Mouse (Mus musculus) hindbrain, postnatal 0 days (tissue): ENCODE data around the gene Igsf11. TPM values are rescaled to one million over a fixed set of nuclear protein-coding genes. Genes with fewer than 3 reads are reported as not detected.

Source experiments
- ATAC-seq: fragments of 200-750 bp; cut with Nextera tagmentation; 2 replicates; pipeline ENCODE4 v1.8.0; 2017; ENCODE audit warnings: mild to moderate bottlenecking, moderate TSS enrichment, moderate library complexity
- DNase-seq: peaks from one replicate; pipeline ENCODE4 v3.0.0-alpha.2; 2015; ENCODE audit warnings: low spot score
- H3K27ac ChIP-seq: fragments of 300-500 bp; sonication (generic); 2 replicates; pipeline ENCODE4 v1.5.1; 2014; ENCODE audit warnings: mild to moderate bottlenecking
- H3K27me3 ChIP-seq: fragments of 300-500 bp; sonication (generic); 2 replicates; pipeline ENCODE4 v1.6.1; 2014; ENCODE audit warnings: low read length, mixed read lengths; ENCODE audit not compliant: insufficient read depth
- H3K36me3 ChIP-seq: fragments of 300-500 bp; sonication (generic); 2 replicates; pipeline ENCODE4 v1.6.1; 2014; ENCODE audit warnings: low read length, mixed read lengths; ENCODE audit not compliant: insufficient read depth
- H3K4me1 ChIP-seq: fragments of 300-500 bp; sonication (generic); 2 replicates; pipeline ENCODE4 v1.6.1; 2014; ENCODE audit warnings: antibody characterized with exemption, low read length, mixed read lengths; ENCODE audit not compliant: insufficient read depth
- H3K4me2 ChIP-seq: fragments of 300-500 bp; sonication (generic); 2 replicates; pipeline ENCODE4 v1.6.1; 2014; ENCODE audit warnings: low read depth, mild to moderate bottlenecking, low read length, moderate library complexity, mixed read lengths
- H3K4me3 ChIP-seq: fragments of 300-500 bp; sonication (generic); 2 replicates; pipeline ENCODE4 v1.5.1; 2014; ENCODE audit warnings: low read length
- H3K9ac ChIP-seq: fragments of 300-500 bp; sonication (generic); replicated peaks from 2 replicates; pipeline ENCODE4 v1.6.1; 2014; ENCODE audit warnings: mild to moderate bottlenecking, low read length, moderate library complexity, mixed read lengths
- H3K9me3 ChIP-seq: fragments of 300-500 bp; sonication (generic); 2 replicates; pipeline ENCODE4 v1.6.1; 2016; ENCODE audit warnings: low read length, mixed read lengths
- CTCF ChIP-seq: IDR thresholded peaks from 2 replicates; pipeline ENCODE4 v1.5.1; 2016; ENCODE audit warnings: antibody characterized with exemption, control low read depth, low read depth
- WGBS: fragments of 180-500 bp; shearing (Covaris S2); extraction: QIAGEN DNeasy Blood & Tissue Kit; methylation state at CpG from one replicate; pipeline ENCODE4 v1.1.7; 2014; 5-methylcytosine and 5-hydroxymethylcytosine counted together
- polyA plus RNA-seq: library from polyadenylated mRNA; unstranded; fragments of >200 nt; fragmentation: Nextera tagmentation; extraction: Ambion mirVana; gene quantifications from 2 replicates; pipeline ENCODE4 v1.2.1, GENCODE M21; 2015
- total RNA-seq: library from RNA; depleted of rRNA; stranded (reverse); fragments of >200 nt; gene quantifications from 2 replicates; pipeline ENCODE4 v1.2.3, GENCODE M21; 2014

Igsf11 gene
- total and polyA plus RNA-seq, 2 experiments from 2014 or later, result 4.9 to 24.5 TPM

DNA sequence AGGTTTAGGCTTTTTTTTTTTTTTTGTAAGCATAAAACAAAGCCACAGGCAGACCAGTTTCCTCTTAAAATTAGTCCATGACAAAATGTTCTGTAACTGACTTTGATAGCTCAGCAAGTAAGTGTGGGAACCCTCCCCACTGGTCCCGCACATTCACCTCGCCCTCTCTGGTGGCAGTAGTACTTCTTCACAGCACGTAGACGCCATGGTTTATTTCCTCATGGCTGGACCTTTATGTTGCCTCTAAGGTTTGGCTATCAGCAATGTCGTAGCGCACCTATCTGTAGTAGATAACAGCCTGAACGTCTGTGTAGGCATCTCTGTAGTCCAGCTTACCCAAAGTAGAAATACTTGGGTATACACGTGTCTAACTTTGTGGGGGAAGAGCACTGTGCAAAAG is 17.6 kb downstream of the Igsf11 start:
- DNase-seq, result no peak
- 89% methylated on average over 8 of the region's 8 CpGs for WGBS
- TF ChIP-seq CTCF, result no peak

DNA sequence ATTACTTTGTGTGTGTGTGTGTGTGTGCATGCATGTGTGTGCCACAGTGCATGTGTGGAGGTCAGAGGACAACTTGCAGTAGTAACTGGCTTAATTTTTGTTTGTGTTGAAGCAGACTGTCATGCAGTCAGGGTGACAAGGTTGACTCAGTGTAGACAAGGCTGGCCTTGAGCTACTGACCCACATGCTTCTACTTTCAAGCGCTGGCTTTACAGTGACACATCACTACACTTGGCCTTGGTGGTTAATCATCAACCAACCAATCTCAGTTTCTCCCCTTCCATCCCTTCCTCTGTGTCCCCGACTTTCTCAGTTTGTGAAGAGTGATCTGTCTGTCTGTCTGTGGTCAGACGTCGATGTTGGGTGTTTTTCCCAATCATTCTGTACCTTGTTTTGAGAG is 23.0 kb downstream of the Igsf11 start:
- H3K36me3 ChIP-seq, result no peaks in the 10 kb centered on the region
- TF ChIP-seq CTCF, result no peak
- H3K4me2 ChIP-seq, result no peak overlapping the region
- no peaks in the 10 kb centered on the region for H3K4me1 ChIP-seq
- no peak overlapping the region for H3K9ac ChIP-seq
- no peak for DNase-seq
- H3K27ac ChIP-seq, result no peak overlapping the region
- ATAC-seq, result no peak
- no peak overlapping the region for H3K4me3 ChIP-seq
- H3K9me3 ChIP-seq, result no peaks in the 10 kb centered on the region
- no peaks in the 10 kb centered on the region for H3K27me3 ChIP-seq
- 90% methylated on average over 4 of the region's 4 CpGs for WGBS

More for the DNA sequence above, 17.6 kb downstream of the Igsf11 start:
- Histone ChIP-seq H3K27me3 (no peaks in the 10 kb centered on the region), H3K4me1 (no peaks in the 10 kb centered on the region), H3K4me3 (no peak overlapping the region), H3K4me2 (no peak overlapping the region), H3K36me3 (no peaks in the 10 kb centered on the region), H3K9me3 (no peaks in the 10 kb centered on the region), H3K27ac (no peak overlapping the region), H3K9ac (no peak overlapping the region)
- ATAC-seq, result no peak

DNA sequence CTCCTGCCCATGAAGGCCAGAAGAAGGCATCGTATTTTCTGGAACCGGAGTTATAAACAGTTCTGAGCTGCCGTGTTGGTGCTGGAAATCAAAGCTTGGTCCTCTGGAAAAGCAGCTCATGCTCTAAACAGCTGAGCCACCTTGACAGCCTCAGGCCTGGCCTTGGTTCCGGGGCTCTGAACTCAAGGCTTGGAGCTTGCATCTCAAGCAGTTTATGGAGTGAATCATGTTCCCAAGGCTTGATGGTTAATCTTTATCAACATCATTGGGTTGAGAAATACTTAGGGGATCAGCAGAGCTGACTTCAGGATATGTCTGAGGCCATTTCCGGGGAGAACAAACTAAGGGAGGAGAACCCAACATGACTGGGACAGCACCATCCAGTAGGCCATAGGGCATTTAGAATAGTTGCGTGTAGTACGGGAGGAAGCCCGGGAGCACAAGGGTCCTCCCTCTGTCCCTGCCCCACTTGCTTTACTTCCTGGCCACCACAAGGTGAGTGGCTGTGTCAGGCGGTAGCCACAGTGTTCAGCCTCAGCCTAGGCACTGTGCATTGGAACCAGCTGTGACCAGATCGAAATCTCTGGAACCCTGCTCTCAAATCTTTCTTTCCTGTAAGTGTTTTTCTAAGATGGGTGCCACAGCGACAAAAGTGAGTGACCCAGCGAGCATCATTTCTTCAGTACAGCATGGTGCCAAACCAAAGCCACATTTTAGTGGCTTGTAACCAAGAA is 23.7 kb downstream of the Igsf11 start:
- ATAC-seq, result no peak

DNA sequence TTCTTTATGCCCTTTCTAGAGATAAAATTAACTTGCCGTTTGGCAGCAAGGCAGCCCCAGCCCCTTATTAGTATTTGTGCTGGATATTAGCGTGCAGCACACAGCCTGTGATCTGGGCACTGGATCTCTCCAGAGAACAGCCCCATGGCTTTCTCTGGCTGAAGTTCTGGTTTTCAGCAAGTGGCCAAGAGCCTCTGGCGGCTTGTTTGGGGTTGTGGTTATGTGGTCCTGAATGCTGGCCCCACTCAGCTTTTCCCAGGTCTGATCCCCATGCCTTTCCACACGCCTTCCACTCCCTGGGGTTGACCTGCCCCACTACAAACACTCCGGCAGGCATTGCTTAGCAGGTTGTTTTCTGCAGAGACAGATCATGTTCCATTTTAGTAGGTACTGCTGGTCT is 24.4 kb downstream of the Igsf11 start:
- Histone ChIP-seq H3K36me3 (no peaks in the 10 kb centered on the region), H3K27ac (no peak overlapping the region), H3K4me3 (no peak overlapping the region), H3K9me3 (no peaks in the 10 kb centered on the region), H3K9ac (no peak overlapping the region), H3K4me2 (no peak overlapping the region), H3K4me1 (no peaks in the 10 kb centered on the region), H3K27me3 (no peaks in the 10 kb centered on the region)
- ATAC-seq (no peak), DNase-seq (no peak)
- no peak for TF ChIP-seq CTCF
- WGBS, result 71% methylated on average over 5 of the region's 5 CpGs

More for the DNA sequence above, 23.7 kb downstream of the Igsf11 start:
- 96% methylated on average over 12 of the region's 12 CpGs for WGBS
- Histone ChIP-seq H3K4me3 (no peak overlapping the region), H3K4me2 (no peak overlapping the region), H3K9ac (no peak overlapping the region), H3K27me3 (no peaks in the 10 kb centered on the region), H3K36me3 (no peaks in the 10 kb centered on the region), H3K4me1 (no peaks in the 10 kb centered on the region), H3K27ac (no peak overlapping the region), H3K9me3 (no peaks in the 10 kb centered on the region)
- TF ChIP-seq CTCF, result no peak
- no peak for DNase-seq

DNA sequence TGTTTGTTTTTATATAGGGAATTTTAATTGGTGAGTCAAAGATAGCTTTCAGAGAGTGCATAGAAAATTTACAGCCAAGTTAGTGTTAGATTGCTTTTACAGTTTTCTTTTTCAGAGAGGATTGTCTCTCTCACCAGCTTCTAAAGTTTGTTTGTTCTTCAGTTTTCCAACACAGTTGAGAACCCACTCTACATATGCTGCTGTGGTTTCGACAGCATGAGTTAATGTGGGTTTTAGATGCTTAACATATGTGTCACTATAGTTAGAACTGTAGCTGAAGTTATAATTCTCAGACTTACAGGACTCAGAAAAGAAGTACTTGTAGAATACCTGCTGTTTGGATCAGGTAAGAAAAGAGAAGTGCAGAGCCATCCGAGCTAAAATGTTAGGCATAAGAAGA is 25.6 kb downstream of the Igsf11 start:
- Histone ChIP-seq H3K9me3 (no peaks in the 10 kb centered on the region), H3K4me2 (no peak overlapping the region), H3K36me3 (no peaks in the 10 kb centered on the region), H3K4me1 (no peaks in the 10 kb centered on the region), H3K27me3 (no peaks in the 10 kb centered on the region), H3K4me3 (no peak overlapping the region), H3K9ac (no peak overlapping the region), H3K27ac (no peak overlapping the region)
- TF ChIP-seq CTCF, result no peak
- 88% methylated on average over 2 of the region's 2 CpGs for WGBS
- DNase-seq, result no peak
- no peak for ATAC-seq

DNA sequence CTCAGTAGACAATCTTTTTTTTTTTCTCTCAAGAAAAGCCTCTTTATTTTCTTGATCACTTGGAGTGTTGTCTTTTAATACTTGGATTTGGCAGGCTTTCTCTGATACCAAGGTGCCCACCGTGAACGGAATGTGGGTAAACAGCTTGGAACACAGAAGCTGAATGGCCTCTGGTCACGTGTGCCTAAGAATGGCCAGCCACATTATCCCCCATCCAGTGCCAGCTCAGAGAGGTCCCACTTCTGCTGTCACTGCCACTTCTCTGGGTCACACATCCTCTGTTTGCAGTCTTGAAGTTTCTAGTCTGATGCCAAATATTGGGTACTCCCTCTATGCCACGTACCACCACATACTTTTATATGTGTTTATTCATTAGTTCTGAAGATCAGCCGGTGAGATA is 28.0 kb downstream of the Igsf11 start:
- ATAC-seq, result peak; percentile 77
- no peak for TF ChIP-seq CTCF

DNA sequence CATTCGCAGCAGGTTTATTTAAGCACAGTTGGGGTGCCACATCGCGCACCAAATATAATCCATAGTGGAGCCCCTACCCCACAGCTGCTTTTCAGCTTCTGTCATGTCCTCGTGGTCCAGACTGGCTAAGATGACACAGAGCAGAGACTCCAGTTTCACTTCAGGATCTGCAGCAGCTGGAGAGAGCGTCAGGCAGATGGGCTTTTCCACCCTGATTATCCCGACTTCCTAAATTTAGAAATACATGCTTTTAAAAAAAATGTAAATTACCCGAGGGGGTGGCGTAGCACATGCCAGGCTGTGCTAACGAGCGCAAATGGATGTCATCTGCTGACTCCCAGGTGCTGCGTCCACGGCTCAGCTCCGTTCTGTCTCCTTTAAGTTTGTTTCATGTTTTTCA is 32.5 kb downstream of the Igsf11 start:
- H3K4me1 ChIP-seq, result peaks cover 8% of the 10 kb centered on the region; the same call in 1 of the 2 replicates
- H3K27ac ChIP-seq, result no peak overlapping the region
- TF ChIP-seq CTCF, result no peak
- H3K27me3 ChIP-seq, result no peaks in the 10 kb centered on the region
- peak overlapping the region; percentile 6; the same call in 1 of the 2 replicates for H3K4me3 ChIP-seq
- H3K9ac ChIP-seq, result no peak overlapping the region
- DNase-seq (peak; percentile 57), ATAC-seq (peak; percentile 66; the same call in 1 of the 2 replicates)
- H3K36me3 ChIP-seq, result no peaks in the 10 kb centered on the region
- WGBS, result 38% methylated on average over 13 of the region's 13 CpGs
- H3K9me3 ChIP-seq, result no peaks in the 10 kb centered on the region
- peak overlapping the region; percentile 43 for H3K4me2 ChIP-seq

More for the DNA sequence above, 28.0 kb downstream of the Igsf11 start:
- no peak overlapping the region for H3K4me2 ChIP-seq
- no peak for DNase-seq
- no peak overlapping the region for H3K4me3 ChIP-seq
- H3K9ac ChIP-seq, result no peak overlapping the region
- 58% methylated on average over 5 of the region's 5 CpGs for WGBS
- H3K36me3 ChIP-seq, result no peaks in the 10 kb centered on the region
- H3K27me3 ChIP-seq, result no peaks in the 10 kb centered on the region
- H3K27ac ChIP-seq, result no peak overlapping the region
- H3K9me3 ChIP-seq, result no peaks in the 10 kb centered on the region
- H3K4me1 ChIP-seq, result peaks cover 8% of the 10 kb centered on the region; the same call in 1 of the 2 replicates
